Mouse (Mus musculus) brain, embryonic 14.5 days (tissue): ENCODE measurements around the gene Tldc2. TPM values are rescaled to one million over a fixed set of nuclear protein-coding genes. Genes with fewer than 3 reads are reported as not detected.

Experiments used
- DNase-seq: peaks from one replicate; pipeline ENCODE4 v3.0.0-alpha.2; 2011; ENCODE audit warnings: low read depth
- CTCF ChIP-seq: fragments of 200-500 bp; IDR thresholded peaks from 2 replicates; pipeline ENCODE4 v1.5.1; 2012; ENCODE audit warnings: inconsistent platforms, mild to moderate bottlenecking, moderate library complexity, borderline replicate concordance; ENCODE audit not compliant: insufficient read depth, insufficient read length; ENCODE audit errors: extremely low read depth
- POLR2A ChIP-seq: fragments of 200-500 bp; IDR thresholded peaks from 2 replicates; pipeline ENCODE4 v1.6.1; 2012; ENCODE audit warnings: mild to moderate bottlenecking, inconsistent platforms, borderline replicate concordance; ENCODE audit not compliant: poor library complexity, insufficient read depth, insufficient read length, severe bottlenecking; ENCODE audit errors: extremely low read depth
- polyA plus RNA-seq: library from polyadenylated mRNA; depleted of rRNA; stranded (reverse); fragments of >200 nt; gene quantifications from 2 replicates; pipeline ENCODE4 v1.2.3, GENCODE M21; 2012

The Tldc2 gene
- polyA plus RNA-seq, 1 experiment = not detected

DNA sequence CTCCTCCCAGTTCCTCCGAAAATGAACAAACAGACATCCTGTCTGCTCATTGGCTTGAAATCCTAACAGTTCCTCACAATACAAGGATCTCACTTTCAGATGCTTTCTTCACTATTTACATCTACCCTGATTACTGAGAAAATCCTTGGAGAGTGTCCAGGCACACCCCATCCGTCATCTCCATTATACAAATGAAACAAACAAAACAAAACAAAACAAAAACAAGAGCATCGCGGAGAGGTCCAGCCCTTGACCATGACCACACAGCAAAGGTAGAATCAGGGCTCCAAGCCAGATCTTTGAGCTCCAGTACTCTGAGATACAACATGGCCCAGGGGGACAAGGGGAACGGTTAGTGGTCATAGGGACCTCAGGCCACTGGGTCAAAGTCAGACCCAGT lies 12.1 kb upstream of the Tldc2 start:
- DNase-seq = no peak
- TF ChIP-seq POLR2A (no peak), CTCF (no peak)

DNA sequence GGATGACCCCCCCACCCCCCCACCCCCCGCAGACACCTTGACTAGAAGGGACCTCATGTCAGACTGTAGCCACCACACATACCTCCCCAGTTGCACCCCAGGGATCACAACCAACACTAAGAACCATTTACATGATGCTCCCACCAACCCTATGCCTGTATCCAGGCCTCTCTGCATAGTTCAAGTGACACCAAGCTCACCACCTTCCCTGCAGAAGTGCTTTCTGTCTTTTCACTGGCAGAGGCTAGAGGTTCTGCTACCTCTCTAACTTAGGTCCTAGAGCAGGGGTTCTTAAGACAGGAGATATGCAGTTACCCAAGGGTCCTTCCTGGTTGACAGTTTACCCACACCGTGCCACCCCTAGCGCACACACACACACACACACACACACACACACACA lies 11.6 kb upstream of the Tldc2 start:
- TF ChIP-seq CTCF (no peak), POLR2A (no peak)
- no peak for DNase-seq

DNA sequence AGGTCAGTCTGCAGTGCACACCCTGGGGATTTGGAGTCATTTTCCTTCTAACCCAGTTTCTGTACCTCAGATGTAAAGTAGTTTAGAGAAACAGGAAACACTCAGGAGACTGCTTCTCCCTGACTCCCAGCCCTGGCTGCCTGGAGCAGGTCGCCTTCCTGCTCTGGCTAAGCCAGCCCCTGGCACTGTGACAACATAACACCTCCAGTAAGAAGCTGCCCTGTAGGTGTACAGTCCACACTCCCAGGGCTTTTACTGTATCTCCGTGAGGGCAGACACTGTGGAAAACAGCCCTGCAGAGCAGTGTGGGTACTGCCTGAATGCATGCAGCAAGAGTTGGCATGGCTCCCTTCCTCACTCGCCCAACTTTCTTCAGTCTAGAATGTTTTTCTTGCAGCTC lies 11.2 kb upstream of the Tldc2 start:
- no peak for TF ChIP-seq POLR2A
- no peak for TF ChIP-seq CTCF
- DNase-seq = peak; percentile 30

DNA sequence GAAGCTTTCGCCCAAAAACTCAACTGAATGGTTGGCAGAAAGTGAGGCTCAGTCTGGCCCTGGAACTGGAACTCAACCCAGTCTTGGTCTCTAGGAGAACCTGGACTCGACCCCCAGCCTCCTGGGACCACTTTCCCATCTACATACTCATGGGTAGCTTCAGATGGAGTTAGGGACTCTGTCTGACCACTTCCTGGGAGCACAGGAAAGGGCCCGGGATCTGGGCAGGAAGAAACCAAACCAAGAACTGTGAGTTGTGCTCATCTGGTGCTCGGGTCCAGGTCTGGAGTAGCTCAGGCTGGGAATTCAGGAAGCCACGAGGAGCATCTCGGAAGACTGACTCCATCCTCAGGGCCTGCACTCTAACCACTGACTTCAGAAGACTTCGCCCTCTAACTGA lies 10.3 kb upstream of the Tldc2 start:
- TF ChIP-seq POLR2A (no peak), CTCF (no peak)
- DNase-seq = no peak

DNA sequence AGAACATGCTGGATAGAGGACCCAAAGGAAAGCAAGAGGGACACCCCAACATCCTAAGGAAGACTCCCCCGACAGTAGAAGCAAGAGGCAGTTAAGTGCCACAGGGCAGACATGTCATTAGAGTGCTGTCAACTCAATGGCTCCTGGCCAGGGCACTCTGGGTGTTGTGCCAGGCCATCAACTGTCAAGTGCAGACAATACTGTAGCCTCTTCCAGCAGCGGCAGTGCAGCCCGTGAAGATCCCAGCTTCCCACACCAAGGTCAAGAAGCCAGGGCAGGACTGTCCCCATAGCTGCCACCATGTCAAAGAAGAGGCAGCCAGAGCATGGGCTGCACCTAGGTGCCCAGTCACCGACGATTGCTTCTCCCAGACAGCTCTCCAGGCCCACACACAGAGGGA lies 9.7 kb upstream of the Tldc2 start:
- TF ChIP-seq POLR2A (no peak), CTCF (no peak)

DNA sequence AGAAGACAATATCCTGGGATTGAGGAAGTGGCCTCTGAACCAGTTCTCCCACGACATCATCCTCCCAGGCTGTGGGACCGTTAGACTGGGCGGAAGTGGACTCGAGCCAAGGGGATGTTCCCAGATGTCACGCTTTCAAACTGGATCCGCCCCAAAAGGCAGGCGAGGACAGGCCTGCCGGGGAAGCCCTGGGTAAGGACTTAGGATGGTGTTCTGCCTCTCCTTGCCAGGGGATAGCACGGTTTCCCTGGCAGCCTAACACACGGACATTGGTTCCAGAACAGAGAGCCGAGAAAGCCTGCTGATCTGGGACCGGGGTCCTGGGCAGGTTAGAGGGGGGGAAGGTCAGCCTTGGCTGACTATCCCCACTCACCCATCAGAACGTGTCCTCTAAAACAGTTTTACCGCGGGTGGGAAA lies 9.2 kb upstream of the Tldc2 start:
- TF ChIP-seq POLR2A (no peak), CTCF (no peak)
- DNase-seq = peak; percentile 77

More for the DNA sequence above, 9.7 kb upstream of the Tldc2 start:
- DNase-seq = peak; percentile 67

DNA sequence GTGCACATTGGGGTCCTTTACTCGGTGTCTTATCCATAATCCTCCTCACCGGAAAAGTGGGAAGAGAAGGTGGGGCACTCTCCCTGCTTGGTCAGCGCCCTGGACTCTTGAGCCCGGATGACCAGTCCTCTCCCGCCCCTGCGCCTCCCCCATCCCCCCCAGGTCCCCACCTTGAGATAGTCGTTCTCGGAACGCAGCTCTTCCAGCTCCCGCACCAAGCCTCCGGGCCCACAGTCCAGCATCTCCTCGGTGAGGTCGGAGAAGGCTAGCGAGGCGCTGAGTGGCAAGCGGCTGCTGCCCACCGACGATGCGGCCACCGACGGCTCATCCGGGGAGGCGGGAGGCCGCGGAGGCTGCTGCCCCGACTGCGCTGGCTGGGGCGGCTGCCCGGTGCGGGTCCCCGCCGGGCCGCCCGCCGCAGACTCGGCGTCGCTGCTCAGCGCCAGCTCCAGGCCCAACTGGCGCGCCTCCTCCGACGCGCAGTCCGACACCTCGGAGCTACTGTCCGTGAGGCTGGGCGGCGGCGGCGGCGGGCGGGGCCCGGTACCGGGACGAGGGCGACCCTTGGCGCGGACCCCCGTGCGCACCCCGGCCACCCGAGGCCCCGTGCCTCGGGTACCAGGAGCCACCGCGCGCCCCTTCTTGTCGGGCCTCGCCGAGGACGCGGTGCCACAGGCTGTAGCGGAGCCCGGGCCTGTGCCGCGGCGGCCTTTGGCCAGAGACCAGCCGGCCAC lies 8.6 kb upstream of the Tldc2 start:
- TF ChIP-seq POLR2A (no peak), CTCF (no peak)
- peak; percentile 31 for DNase-seq

DNA sequence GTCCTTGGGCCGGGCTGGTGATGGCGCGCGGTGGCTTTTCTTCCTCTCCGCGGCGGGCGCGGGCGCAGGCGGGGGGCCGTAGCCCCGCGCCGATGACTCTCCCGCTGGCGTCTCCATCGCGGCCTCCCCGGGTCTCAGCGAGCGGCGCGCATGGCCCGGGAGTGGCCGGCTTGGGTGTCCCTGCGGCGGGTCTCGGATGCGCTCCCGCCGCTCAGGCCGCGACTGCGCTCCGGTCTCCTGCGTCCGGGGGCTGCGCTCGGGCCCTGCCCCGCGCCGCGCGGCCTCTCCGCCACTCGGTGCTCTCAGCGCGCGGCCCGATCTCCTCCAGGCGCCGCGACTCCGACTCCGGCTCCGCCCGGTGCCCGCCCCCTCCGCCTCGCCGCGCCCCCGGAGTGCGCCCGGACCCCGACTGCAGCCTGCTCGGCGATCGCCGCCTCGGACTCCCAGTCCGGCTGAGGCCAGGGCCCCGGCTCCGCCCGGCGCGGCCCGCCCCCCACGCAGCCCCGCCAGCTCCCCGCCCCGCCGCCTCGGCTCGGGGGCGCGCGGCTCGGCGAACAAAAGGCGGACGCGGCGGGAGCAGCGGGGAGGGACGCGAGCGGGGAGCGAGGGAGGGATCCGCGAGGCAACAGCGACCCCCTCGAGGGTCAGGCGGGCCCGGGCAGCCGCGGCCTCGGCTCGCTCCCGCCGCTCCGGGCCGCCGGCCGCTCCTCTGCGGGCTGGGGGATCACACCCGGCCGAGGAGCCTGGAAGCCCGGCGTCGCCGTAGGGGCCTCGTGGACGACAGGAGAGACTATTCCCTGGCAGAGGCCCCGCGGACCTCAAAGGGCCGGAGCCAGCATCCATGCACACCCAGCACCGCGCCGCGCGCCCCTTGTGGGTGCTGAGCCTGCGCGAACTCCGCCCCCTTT lies 7.8 kb upstream of the Tldc2 start, which contains the start of gene Soga1:
Soga1 (minus strand) TSS at position 462 of the 908 bp plus-strand sequence.
- DNase-seq = peak; percentile 94
- TF ChIP-seq CTCF (peak; percentile 41; the same call in 1 of the 2 replicates), POLR2A (peak; percentile 80)

DNA sequence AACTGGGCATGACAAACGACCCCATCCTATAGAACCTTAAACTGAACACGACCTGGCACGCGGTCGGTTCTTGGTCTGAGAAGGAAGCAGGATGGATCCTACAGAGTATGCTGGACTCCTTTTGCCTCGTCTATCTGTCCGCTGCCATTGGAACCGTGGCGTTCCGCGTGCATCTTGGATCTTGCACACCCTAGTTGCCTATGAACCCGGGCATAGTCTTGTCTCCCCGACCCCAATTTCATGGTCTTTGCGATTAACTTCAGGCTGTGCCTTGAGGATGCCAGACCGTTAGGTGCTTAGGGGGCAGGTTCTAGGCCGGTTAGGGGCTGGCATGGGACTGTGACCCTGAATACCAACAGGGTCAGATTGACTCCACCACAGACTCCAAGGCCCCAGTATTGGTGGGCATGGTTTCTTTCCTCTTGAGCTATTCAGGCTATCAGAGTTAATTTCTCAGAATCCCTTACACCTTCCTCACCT lies 7.1 kb upstream of the Tldc2 start:
- TF ChIP-seq CTCF = no peak
- no peak for TF ChIP-seq POLR2A
- no peak for DNase-seq

DNA sequence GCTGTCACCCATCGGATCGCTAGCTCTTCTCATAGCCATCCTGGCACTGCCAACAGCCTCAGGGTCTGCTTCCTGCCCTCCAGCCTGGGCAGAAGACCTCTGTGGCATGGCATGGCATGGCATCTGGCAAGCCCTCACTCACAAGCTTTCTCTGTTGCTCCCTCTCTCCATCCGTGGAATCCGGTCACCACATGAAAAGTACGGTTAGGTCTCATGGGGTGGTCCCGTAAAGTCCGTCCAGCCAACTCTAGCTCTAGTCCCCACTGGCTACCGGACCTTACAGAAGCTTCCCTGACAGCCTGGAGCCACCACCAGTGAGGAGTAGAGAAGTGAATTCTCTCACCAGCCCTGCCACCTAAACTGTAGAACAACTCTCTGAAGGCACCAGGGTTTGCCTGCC lies 5.5 kb upstream of the Tldc2 start:
- DNase-seq = no peak
- TF ChIP-seq POLR2A (no peak), CTCF (no peak)

DNA sequence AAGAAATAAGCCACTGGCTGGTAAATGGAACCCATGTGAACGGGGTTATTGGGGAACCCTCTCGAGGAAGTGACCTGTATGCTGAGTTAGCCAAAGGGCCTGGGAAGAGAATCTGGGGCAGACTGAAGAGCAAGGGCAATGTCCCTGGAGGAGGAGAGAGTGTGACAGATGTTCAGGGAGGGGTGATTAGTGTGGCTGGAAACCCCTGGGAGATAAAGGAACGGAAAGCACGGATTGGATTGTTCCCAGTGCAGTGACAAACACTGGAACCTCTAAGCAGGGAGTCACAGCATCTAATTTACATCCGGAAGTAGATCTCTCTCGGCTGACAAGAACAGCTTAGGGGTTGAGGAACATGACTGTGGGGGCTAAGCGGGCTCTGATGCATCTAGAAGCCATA lies 4.9 kb upstream of the Tldc2 start:
- TF ChIP-seq CTCF = no peak
- no peak for TF ChIP-seq POLR2A
- DNase-seq = peak; percentile 37

DNA sequence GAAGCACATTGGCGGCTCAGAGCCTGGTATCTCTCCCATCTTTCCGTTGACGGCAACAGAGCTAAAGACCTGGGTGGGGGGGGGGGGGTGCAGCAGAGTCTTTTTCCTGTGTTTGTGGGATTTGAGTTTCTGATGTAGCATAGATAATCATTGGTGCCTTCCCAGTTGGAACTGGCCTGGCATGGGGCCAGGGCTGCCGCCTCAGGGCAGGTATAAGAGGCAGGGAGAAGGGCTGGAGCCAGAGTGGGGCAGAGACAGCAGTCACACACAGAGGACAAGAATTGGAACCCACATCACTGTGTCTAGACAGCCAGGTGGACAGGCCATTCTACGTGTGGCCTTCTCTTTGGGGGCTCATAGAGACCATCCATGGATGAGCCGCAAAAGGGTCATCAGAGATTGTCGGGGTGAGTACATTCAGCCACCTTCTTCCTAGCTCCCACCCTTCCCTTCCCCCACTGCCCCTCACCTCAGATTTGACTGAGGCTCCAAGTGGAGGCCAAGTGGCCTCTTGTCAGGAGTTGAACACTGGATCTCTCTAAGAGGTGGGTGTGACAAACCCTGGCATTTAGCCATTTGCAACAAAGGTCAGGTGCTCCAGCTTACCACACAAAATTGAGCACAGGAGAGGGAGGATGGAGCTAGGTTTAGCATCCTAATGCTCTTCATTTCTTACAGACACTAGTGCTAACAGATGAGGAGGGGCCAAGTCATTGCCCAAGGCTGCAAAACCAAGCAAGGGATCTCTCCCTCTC lies 1.8 kb upstream of the Tldc2 start:
- DNase-seq = no peak
- no peak for TF ChIP-seq CTCF
- TF ChIP-seq POLR2A = no peak

DNA sequence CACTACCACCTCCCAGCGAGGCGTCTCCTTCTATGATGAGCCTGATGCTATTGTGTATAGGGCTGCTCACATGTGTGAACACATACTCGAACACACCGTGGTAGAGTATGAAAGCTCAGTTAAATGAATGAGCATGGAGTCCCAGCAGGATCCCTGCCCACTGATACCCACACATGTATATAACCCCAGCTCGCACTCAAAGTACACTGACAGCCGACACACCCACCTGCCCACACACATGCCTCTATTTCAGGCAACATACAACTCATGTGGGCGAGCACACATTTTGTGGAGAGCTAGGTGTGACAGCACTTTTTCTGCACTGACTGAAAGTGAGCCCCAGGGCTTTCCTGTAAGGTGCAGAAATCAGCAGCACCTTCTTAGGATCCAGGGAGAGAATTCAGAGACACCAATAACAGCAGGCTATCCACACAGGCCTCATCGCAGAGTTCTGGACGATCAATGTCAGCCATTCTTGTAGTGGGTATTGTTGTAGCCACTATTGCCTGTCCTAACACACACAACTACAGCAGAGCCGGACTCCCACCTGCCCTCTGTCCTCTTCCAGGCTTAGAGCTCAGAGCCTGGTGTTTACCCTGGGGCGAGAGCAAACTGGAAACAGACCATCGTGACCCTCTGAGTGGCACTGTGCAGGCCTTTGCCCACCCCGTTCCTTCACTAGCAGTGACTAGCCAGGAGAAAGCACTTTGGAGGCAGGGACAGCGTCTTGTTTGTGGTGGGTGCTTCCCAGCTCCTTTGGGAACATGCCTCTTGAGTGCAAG lies 872 bp downstream of the Tldc2 start:
- DNase-seq = no peak
- TF ChIP-seq CTCF (no peak), POLR2A (no peak)

DNA sequence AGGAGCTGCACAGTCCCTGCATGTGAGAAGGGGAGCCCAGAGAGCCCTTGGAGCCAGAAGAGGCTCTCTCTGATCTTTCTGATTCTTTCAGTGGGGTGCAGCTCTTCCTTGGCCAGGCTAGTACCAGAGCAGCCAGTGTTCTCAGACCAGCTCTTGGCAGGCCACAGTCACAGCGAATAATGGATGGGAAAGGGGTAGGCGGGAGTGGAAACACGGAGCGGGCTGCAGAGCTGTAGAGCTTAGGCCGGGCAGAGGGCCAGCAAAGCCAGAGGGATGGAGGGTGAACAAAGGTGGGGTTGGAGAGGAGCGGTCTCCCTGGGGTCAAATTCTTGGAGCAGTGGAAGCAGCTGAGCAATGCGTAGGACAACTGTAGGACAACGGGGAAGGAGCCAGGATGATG lies 5.2 kb downstream of the Tldc2 start:
- no peak for TF ChIP-seq CTCF
- no peak for TF ChIP-seq POLR2A
- peak; percentile 80 for DNase-seq
